Mouse (Mus musculus) thymus, adult 2 months (tissue): ENCODE results near the gene Ttk.

Source experiments
- CTCF ChIP-seq: fragments of 200-500 bp; IDR thresholded peaks from 2 replicates; pipeline ENCODE4 v1.5.1; 2012; ENCODE audit warnings: mild to moderate bottlenecking, control low read depth, low read length, moderate library complexity, borderline replicate concordance; ENCODE audit not compliant: control insufficient read depth, poor library complexity, insufficient read depth; ENCODE audit errors: extremely low read depth
- POLR2A ChIP-seq: fragments of 200-500 bp; IDR thresholded peaks from 2 replicates; pipeline ENCODE4 v1.6.1; 2012; ENCODE audit warnings: mild to moderate bottlenecking, low read length, control low read depth, moderate library complexity; ENCODE audit not compliant: control insufficient read depth, poor library complexity, insufficient read depth; ENCODE audit errors: extremely low read depth

GRCm38 (mm10) chr9:83902086-83902485 is 67.6 kb downstream of the Ttk start:
- TF ChIP-seq POLR2A (no peak), CTCF (no peak)
